Mouse (Mus musculus) retina, postnatal 7 days (tissue): ENCODE measurements around the gene Arglu1.

Experiments used
- DNase-seq: peaks from one replicate; pipeline ENCODE4 v3.0.0-alpha.2; 2012; ENCODE audit warnings: low read depth, low spot score

Arglu1 gene

DNA sequence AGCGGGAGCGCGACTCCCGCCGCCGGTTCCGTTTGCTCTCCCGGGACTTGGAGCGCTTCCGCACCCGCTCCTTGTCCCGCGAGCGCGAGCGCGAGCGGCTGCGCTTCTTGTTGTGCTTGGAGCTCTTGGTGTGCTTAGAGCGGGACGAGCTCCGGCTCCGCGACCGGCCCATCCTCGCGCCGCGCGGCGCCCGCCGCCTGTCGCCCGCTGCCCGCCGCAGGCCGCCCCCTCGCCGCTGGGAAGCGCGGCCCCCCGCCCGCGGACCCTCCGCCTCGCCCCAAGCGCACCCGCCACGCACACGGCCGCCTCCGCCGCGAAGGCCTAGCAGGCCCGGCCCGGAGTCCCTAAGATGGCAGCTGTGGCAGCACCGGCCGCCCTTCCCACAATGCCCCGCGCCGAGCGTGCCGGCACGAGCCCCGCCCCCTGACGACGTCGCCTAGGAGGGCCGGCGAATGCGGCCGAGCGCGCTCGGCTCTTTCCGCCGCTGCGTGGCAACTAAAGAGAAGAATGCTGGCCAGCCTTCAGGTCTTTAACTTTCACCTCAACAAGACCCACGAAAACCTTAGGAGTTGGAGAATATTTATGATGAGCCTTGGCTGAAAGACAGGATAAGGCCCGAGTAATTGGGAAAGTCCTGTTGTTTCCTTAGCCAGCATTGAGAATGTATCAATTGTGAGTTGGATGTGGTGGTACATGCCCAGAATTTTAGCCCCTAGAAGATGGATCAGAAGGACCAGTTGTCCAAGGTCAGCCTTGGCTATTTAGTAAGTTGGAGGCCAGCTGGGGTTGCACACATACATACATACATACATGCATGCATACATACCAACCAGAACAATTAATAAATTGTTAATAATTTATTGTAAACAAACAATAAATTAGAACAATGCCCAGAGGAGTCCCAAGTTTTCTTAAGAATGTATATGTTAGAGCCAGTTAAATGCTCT is at the start of gene Arglu1:
TSS of gene Arglu1 (minus strand) at position 376 of the 947 bp plus-strand sequence.
- peak; percentile 85 for DNase-seq

DNA sequence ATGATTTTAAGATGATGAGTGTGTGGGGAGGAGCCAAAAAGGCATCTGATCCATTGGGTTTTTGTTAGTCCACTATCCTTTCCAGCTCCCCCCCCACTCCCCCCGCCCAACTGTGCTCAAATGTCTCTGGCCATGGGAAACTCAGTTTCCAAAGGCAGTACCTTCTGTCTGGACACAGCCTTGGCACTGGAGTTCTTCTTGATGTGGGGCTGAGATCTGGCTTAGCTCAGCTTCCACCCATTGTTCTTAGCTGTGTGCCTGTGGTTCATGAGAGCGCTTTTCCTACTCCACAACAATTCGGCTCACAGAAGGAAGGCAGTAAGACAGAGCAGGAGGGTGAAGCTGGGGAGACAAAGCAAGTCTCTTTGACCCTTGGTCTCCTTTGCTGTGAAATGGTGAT is 47.0 kb upstream of the Arglu1 start:
- no peak for DNase-seq

DNA sequence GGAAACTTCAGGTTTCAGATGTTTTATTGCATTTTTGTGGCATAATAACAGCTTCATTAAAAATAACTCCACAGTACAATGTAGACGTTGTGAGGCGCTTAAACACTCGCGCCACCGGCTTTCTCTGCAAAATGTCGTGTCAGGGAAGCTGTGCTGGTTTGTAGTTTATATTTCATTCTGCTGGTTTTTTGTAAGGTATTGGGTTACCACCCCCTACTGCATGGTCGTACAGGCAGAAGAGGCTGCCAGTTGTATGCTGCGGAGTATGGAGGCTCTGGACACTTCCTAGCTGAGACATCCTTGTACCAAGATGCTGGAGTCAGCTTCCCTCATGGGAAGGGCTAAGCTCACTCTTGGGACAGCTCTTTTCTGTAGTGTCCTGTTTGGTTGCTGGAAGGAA is 46.5 kb upstream of the Arglu1 start:
- DNase-seq = no peak

DNA sequence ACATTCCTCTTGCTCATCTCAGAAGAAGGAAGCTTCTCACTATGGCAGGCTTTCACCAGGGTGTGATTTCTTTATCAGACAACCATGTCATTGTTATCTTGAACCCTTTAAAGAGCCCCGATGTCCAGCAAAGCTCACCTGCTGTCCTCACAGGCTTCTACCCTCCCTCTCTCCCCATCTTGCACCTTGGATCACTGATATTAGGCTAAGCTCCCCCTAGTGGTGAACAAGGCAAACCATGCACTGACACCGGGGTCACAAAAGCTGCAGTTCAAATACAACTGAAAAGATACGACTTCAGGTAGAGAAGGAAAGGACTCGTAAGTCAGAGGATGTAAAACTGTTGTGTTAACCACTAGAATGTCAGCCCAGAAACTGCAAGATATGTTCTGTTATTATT is 43.5 kb upstream of the Arglu1 start:
- peak; percentile 4 for DNase-seq

DNA sequence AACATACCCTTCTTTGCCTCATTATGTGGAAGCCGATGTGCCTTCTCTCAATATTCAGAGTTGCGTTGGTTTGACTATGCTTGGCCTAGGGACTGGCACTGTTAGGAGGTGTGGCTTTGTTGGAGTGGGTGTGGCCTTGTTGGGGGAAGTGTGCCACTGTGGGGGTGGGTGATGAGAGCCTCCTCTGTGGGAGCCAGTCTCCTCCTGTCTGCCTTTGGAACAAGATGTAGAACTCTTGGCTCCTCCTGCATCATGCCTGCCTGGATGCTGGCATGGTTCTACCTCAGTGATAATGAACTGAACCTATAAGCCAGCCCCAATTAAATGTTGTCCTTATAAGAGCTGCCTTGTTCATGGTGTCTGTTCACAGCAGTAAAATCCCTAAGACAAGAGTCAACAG is 38.3 kb upstream of the Arglu1 start:
- no peak for DNase-seq

DNA sequence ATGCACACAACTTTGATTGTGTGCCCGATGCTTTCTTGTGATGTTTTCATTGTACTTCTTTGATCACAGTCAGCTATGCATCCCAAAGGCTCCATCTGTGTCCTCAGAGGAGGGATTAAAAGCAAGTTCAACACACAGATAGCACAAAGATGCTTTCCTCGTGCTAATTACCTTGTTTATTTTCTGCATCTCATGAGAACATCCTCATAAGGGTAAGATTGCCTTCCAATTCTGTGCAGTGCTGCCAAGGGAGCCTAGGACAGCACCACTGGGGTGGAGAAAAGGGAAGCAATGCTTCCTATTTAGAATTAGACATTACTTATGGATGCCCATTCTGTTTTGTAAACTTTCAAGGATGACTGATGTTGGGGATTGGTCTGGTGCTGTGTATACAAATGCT is 36.2 kb upstream of the Arglu1 start:
- no peak for DNase-seq

DNA sequence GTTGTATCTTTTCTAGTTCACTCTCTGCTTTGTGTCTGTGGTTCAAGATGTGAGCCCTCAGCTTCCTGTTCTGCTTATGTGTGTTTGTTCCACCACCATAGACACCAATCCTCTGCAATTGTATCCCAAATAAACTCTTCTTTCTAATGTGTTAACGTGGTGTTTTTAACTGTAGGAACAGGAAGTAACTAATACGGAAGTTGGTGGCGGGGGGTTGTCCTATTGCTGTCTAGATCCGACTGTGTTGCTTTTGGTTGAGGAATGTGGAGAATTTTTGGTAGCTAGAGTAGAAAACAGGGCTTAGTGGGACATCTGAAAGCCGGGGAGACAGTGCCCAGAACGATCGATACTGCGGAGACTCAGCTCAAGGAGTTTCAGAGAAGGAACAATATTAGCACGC is 14.5 kb upstream of the Arglu1 start:
- DNase-seq = no peak

DNA sequence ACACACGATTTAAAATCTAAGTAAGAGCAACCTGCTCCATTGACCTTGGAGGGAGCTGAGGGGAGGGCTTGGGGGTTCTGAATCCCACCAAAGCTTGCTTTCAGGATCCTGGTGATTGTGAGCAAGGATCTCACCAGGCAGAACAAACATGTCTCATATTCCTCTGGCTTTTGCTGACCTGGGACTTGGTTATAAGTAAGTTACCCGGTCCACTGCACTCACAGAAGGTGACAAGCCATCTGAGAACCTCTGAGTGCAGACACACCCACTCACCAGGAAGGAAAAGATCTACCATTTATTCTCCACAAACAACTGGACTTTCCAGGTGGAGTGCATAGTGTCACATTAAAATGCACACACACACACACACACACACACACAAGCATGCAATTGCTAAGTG is 13.3 kb upstream of the Arglu1 start:
- DNase-seq = no peak

DNA sequence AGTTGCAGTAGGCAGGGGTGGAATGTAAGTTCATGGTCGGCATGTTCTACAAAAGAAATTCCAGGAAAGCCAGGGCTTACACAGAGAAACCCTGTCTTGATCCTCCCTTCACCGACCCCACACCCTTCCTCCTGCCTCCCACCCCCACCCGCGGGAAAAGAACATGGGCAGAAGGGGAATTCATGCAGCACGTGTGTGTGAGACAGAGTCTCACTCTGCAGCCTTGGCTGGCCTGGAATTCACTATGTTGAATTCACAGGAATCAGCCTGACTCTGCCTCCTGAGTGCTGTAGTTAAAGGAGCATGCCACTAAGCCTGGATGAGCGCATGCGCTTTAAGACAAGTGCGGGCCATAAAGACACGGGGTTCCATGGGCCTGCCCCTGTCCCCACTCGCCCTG is 10.5 kb upstream of the Arglu1 start:
- DNase-seq = no peak

DNA sequence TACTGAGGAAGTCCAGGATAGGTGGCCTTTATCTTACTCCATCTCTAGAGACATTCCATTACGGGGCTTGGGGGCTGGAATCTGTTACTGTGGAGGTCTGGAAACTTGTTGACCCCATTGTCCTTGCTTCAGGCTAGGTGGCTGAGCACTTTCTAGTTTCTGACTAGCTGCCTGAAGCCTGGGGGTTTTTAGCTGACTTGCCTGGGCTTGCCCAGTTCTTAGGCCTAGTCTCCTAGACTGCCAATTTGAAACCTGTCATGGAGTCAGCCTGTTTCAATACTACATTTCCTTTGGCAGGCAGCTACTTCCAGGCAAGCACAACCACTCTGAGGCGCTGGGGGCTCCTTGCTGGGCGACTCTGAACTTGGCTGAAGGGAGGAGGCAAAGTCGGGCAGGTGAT is 9.9 kb upstream of the Arglu1 start:
- no peak for DNase-seq

DNA sequence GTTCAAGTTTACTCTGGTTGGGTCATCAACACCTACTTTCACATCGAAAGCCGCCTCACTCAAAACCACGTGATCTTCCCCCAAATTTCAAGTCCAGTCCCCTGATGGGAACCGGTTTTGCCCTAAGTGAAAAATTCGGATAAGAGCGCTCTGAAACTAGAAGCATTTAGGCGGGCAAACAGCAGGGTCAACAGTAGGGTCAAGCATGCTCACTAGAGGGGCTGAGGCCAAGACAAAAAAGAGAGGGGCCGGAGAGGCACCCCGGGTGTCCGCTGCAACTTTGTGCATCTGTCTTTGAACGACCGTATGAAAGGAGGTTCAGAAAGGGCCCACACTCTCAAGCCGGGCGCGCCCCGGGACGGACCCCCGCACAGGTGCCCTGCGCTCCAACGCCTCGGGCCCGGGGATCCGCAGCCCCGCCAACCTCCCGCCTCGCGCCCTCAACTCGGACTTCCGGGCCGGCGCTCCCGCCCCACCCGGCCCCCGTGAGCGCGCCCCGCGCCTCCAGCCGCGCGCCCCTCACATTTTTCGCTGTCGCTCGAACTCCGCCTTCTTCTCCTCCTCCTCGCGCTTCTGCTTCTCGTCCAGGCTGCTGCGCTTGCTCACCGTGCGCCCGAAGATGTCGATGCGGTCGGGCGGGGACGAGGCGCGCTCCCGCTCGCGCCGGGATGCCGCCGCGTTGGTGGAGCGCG is 721 bp downstream of the Arglu1 start:
- peak; percentile 43 for DNase-seq

DNA sequence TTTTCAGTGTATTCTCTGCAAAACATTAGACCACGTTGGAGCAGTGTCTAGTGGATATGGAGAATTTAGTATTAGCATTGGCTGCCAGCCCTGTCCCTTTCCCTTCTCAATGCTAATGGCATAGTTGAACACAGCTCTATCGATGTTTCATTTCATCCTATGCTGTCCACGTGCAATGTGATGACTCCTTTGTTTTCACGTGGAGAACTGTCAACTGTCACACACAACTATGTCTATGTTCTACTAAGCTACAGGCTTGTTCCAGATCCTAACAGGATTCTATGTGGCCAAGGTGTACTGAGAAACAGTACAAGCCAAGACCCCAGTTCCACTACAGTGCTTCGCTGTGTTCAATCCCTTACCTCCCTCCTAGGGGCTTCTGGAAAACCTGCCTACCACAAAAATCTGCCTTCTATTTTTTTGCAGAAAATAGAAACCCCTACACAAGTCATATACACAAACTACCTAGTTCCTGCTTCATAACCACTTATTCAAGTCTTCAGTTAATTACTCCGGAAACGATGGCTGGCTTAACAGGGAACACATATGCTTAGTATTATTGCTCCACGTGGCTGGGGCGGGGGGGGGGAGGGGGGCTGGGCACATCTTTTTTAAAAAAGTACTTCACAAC is 1.4 kb downstream of the Arglu1 start:
- DNase-seq = no peak

DNA sequence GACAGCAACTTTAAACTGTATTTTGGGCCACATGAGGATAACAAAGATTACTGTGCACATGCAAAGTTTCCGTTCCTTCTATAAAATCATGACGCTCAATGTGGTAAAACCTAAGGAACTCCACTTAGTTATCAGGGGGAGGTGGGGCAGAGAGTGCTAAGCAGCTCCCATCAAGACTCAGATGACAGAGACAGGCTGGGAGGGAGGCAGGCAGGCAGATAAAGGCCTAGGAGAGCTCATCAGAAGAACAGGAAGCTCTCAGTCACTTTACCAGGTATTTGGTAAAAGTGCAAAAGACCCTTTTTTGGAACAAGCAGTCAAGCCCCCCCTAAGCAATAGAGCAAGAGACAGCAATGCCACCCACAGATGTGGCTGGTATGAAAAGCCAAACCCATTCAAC is 4.8 kb downstream of the Arglu1 start:
- no peak for DNase-seq

DNA sequence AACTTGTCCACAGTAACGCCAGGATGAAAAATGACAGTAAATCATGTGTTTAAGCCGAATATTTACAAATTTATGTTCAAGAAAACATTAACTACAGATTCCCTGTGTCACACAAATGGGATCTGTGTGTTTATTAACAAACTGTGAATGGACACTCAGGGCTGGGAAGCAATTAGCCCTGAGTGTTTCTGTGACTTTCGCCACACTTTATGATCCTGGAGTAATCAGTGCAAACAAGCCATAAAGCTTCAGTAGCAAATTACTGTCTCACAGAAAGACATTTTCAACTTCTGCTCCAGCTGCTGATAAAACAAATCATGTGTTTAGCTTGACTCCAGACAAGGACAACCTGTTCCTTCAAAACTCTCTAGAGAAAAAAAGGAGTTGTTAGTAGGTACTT is 7.6 kb downstream of the Arglu1 start:
- DNase-seq = no peak

DNA sequence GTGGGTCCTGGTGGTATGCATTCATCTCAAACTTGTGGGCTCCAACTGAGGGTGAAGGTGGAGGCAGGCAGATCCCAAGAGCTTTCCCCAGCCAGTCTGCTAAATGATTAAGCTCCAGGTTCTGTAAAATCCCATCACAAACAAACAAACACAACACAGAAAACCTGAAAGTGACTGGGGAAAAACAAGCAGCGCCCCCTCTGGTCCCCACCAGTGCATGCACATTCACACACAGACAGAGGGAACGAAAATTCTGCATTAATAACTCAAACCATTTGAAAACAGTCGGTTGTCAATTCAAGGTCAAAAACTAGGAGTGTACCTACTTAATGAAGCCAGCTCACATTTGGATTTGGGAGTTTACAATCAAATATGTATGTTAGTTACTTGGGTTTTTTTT is 12.1 kb downstream of the Arglu1 start:
- DNase-seq = no peak

DNA sequence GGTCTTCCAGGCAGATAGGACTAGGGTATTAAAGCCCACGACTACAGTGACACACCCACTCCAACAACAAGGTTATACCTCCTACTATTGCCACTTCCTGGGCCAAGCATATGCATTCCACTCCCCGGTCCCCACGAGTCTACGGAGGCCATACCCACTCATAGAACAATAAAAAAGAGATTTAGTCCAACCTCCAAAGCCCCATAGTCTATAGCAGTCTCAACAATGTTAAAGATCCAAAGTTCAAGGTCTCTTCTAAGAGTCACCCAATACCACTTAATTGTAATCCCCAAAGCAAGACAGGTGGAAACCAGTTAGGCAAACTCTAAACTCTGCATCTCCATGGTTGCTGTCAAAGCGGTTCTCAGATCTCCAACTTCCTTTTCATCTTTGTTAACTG is 15.5 kb downstream of the Arglu1 start:
- no peak for DNase-seq

DNA sequence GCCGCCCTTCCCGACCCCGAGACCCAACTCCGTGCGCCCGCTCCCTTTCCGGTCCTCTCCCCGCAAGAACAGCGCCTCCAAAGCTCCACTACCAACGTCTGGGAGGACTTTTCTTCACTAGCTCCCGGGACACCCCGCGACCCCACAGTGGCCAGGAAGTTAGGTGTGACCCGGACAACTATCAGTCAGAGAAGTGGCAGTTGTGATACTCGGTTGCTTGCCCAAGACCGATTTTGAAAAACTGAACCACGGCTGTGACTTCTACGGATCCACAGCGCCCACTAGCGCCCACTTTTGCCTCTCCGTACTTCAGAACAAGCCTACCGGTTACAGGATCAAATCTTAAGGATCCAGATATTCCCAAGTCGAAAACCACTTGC is 28.6 kb downstream of the Arglu1 start:
- peak; percentile 81 for DNase-seq

DNA sequence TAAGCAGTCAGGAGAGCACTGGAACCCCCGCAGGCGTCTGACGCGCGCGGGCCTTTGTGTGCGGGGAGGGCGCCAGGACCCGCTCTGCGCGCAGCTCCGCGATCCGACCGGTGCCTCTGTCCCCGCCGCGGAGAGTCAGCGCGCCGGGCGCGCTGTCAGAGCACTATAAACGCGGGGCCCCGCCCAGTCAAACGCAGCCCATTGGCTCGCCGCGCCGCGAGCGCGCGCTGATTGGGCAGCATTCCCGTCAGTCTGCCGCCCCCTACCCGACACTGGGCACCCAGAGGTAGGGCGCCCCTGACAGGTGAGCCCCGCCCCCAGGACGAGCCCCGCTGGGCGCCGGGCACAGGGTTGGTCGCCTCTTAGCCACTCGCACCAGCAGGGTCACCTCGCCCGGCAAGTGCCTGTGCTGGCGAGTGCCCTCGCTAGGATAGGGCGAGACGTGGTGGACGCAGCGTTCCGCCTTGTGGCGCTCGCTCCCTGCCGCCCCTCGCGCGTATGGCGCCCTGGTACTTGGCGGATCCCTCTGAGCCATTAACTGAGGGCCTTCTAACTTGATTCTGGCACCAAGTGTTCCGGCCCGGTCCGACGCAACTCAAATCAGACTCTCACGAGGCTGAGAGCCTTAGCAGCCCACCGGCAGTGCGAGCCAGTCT is 29.1 kb downstream of the Arglu1 start, which contains the start of gene Efnb2:
TSS of gene Efnb2 (minus strand) at position 140 of the 656 bp plus-strand sequence.
- peak; percentile 83 for DNase-seq

DNA sequence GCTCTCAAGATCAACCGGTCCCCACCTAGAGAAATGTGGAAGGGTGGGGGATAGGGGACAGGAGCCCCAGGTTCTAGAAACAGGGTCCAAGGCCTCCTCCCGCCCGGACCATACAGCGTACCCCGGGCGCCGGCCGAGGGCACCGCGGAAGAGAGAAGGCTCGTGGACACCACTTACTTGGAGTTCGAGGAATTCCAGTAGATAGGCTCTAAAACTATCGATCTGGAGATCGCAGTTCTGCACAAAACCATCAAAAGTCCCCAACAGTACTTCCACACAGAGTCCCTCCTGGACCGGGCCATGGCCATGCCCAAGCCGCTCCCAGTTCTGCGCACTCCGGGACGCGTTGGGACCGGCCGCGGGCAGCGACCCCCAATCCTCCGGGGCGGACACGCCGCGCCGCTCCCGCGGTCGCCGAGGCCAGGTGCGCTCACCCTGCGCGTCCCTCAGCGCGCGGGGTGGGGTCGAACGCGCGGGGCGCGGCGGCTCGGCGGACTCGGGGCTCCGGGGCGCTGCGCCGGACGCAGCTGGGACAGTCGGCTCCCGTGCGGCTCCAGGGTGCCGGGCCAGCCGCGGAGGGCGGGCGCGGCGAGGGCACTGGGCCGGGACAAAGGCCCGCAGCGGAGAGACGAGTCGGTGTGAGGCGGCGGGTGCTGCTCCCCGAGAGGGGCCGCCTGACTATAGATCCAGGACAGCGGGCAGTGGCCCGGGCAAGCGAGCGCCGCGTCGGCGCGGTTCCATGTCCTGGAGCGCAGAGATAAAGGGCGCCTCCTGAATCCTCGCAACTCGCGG is 29.8 kb downstream of the Arglu1 start:
- no peak for DNase-seq

DNA sequence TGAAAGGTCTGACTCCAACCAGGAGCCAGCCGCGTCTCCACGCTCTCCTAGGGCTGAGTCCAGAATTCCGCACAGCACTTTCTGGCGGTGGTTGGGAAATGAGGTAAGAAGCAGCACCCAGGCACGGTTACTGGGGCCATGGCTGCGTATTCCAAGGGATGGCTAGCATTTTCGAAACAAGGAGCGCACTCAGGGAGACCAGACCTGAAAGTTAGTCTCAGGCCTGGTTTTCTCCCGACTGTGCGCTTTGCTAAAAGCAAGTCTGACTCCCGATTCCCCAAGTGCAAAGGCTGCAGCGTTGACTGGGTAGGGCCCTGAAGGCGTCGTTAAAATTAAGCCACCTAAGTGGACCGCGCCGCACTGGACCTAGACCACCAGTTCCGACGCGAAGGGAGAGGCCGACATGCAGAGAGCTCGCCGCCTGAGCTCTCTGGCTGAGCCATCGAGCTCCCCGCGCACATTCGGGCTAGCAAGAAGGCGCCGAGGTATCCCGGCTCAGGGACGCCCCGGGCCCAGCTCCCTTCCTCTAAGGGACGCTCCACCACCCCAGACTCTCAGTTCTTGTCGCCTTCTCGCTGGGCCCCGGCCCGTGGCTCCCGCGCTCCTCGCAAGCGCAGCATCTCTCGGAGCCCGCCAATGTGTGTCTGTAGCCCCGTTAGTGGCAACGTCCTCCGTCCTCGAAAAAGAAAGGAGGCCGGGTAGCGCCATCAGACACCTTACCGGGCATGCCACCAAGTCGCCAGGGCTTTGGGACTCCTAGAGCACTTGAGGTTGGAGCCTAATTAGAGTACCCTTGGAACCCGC is 30.6 kb downstream of the Arglu1 start:
- DNase-seq = no peak
